Mouse (Mus musculus): ENCODE results near the gene Hoxb4. TPM values are rescaled to one million over a fixed set of nuclear protein-coding genes. Genes with fewer than 3 reads are reported as not detected.

Hoxb4 gene
- total RNA-seq, 1 experiment from 2014 or later: 14.0 TPM

GRCm38 (mm10) chr11:96313806-96314428, 4.2 kb upstream of the Hoxb4 start:
- DNase-seq: peak; percentile 43

GRCm38 (mm10) chr11:96314671-96315343, 3.3 kb upstream of the Hoxb4 start:
- peak; percentile 78 for DNase-seq

GRCm38 (mm10) chr11:96315344-96315681, 2.8 kb upstream of the Hoxb4 start:
- DNase-seq: peak; percentile 46

- DNase-seq: no peak
Observed at GRCm38 (mm10) chr11:96316696-96317607, 1.1 kb upstream of the Hoxb4 start.

- peak; percentile 91 for DNase-seq
Observed at GRCm38 (mm10) chr11:96318368-96319070, 452 bp downstream of the Hoxb4 start.

- no peak for DNase-seq
Observed at GRCm38 (mm10) chr11:96319071-96319902, 1.2 kb downstream of the Hoxb4 start.

- DNase-seq: peak; percentile 78
Observed at GRCm38 (mm10) chr11:96319910-96320309, 1.8 kb downstream of the Hoxb4 start.

- DNase-seq: no peak
Observed at GRCm38 (mm10) chr11:96320688-96321087, 2.6 kb downstream of the Hoxb4 start.

- DNase-seq: peak; percentile 60
Observed at GRCm38 (mm10) chr11:96321846-96322245, 3.8 kb downstream of the Hoxb4 start.

GRCm38 (mm10) chr11:96322738-96323137, 4.7 kb downstream of the Hoxb4 start:
- DNase-seq: no peak

GRCm38 (mm10) chr11:96323154-96323553, 5.1 kb downstream of the Hoxb4 start, which contains the start of gene Hoxb3:
Gene Hoxb3 (plus strand): TSS chr11:96323326.
- DNase-seq: no peak

- DNase-seq: peak; percentile 60
Observed at GRCm38 (mm10) chr11:96324125-96324524, 6.1 kb downstream of the Hoxb4 start.

- no peak for DNase-seq
Observed at GRCm38 (mm10) chr11:96324965-96325364, 6.9 kb downstream of the Hoxb4 start.

- DNase-seq: no peak
Observed at GRCm38 (mm10) chr11:96325747-96326212, 7.7 kb downstream of the Hoxb4 start.

GRCm38 (mm10) chr11:96326705-96327104, 8.6 kb downstream of the Hoxb4 start:
- DNase-seq: no peak

GRCm38 (mm10) chr11:96327122-96327521, 9.1 kb downstream of the Hoxb4 start:
- no peak for DNase-seq

- DNase-seq: no peak
Observed at GRCm38 (mm10) chr11:96327750-96328149, 9.7 kb downstream of the Hoxb4 start.

GRCm38 (mm10) chr11:96328605-96329004, 10.5 kb downstream of the Hoxb4 start:
- DNase-seq: no peak

GRCm38 (mm10) chr11:96332105-96332504, 14.0 kb downstream of the Hoxb4 start:
- DNase-seq: no peak

GRCm38 (mm10) chr11:96332618-96333032, 14.6 kb downstream of the Hoxb4 start:
- DNase-seq: no peak

All from adrenal gland, postnatal 14 days (tissue).